Mouse (Mus musculus) telencephalon, adult 2 months (tissue): ENCODE measurements around the gene Ina.
"Not testable (repeated sequence)": the region's sequence is repeated elsewhere in the genome, so short reads cannot be mapped to it uniquely, and the experiment has no call there.

ENCODE experiments used
- DNase-seq: peaks from one replicate; pipeline ENCODE4 v3.0.0-alpha.2; 2011; ENCODE audit warnings: low read depth, low spot score

Ina gene

GRCm38 (mm10) chr19:46984726-46985622 is 29.5 kb upstream of the Ina start:
- no peak for DNase-seq

GRCm38 (mm10) chr19:46987646-46988045 is 26.9 kb upstream of the Ina start:
- no peak for DNase-seq

- DNase-seq: no peak
These were observed 26.0 kb upstream of the Ina start for GRCm38 (mm10) chr19:46988231-46989087.

DNA sequence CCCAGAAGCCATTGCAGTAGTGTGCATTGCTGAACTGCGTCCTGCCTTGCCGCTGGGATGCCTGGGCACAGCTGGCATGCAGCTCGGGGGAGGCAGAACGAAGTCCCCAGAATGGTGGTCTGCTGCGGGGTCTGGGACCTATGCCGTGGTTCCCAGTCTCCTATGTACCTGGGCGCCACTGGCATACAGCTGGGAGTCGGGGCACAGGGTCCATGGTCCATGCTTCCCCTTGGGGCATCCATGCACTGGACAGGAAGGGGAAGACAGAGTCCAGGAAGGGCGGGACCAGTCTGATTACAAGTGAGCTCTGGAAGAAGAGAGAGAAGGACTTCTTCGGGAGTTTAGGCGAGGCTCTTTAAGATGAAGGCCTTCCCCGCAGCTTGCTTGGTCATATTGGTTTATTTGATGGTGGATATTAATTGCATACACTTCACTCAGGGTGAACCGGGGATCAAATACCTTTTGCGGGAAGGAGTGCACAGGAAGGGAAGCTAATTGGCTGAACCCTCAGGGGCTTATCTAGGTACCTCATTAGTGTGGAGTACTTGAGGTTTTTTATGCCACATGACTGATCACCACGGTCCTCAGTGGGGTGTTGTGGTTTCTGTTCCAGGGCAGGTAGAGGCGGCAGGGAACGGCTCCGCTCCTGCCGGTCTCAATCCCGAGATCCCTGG is 24.9 kb upstream of the Ina start:
- DNase-seq: no peak

- DNase-seq: no peak
These were observed 24.4 kb upstream of the Ina start for GRCm38 (mm10) chr19:46990153-46990518.

DNA sequence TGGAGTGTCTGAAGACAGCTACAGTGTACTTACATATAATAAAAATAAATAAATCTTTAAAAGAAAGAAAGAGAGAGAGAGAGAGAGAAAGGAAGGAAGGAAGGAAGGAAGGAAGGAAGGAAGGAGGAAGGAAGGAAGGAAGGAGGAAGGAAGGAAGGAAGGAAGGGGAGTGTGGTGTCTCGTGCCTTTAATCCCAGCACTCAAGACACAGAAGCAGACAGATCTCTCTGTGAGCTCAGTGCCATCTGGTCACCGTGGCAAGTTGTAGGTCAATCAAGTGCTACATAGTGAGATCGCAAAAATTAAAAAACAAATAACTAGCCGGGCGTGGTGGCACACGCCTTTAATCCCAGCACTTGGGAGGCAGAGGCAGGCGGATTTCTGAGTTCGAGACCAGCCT is 23.9 kb upstream of the Ina start:
- DNase-seq: not testable (repeated sequence)

DNA sequence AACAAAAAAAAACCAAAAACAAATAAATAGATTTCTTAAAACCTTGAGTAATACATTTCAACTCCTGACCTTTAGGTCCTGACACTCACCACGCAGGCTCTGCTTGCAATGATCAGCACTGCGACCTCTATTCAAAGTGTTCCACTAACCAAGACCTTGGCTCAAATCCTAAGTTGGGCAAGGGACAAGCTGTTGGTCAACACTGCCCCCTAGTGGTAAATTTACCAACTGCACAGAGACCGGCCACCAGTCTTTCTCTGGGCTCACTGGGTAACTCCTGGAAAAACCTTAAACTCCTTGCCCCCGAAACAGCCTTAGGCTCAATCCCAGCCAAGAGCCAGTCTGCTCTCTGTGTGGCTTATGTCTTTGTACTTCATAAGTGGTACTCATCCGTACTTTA is 23.4 kb upstream of the Ina start:
- DNase-seq: no peak

- DNase-seq: not testable (repeated sequence)
These were observed 22.2 kb upstream of the Ina start for GRCm38 (mm10) chr19:46992329-46992728.

DNA sequence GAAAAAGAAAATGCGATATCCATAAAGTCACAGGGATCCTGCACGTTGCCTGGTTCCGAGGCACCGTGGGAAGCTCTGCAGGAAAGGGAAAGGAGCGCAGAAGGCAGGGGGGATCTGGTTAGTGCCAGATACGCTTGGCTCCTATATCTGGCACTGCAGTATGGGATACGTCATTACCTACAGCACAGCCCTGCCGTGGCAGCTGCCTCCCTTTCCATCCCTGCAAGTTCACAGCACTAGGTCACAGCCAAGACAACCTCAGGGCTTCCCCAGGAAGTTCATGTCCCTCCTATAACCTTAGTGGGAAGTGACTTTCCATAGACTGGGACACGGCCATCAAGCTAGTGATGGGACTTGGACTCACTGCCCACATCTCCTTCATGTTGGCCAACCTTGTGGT is 18.4 kb upstream of the Ina start:
- DNase-seq: no peak

DNA sequence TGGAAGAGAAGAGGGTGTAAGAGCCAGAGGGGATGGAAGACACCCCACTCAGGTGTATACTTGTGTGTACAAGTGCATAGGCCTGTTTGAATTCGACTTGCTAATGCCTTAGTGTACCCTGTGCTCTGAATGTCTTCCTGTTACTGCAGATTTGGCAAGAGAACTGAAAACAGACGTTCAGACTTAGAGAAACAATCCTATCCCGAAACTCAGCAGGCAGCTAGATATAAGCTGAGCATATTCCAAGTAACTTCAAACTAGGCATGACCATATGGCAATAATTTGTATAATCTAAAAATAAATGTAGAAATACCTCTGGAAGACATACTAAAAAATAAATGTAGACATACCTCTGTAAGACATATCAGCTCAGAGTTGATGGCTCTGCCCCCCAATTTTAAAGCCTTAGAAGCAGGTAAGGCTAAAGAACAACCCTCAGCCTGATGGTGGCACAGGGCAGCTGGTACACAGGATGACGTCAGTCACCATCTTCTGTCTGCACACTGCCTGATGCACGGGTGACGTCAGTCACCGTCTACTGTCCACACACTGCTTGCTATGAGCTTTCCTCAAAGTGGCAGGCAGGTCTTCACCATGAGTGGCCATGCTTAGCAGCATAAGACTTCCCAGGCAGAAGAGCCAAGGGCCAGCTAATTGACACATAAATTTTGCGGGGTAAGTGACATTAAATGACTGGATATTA is 16.2 kb upstream of the Ina start:
- DNase-seq: no peak

GRCm38 (mm10) chr19:46998953-46999352 is 15.5 kb upstream of the Ina start:
- no peak for DNase-seq

- DNase-seq: no peak
These were observed 14.7 kb upstream of the Ina start for GRCm38 (mm10) chr19:46999753-47000152.

DNA sequence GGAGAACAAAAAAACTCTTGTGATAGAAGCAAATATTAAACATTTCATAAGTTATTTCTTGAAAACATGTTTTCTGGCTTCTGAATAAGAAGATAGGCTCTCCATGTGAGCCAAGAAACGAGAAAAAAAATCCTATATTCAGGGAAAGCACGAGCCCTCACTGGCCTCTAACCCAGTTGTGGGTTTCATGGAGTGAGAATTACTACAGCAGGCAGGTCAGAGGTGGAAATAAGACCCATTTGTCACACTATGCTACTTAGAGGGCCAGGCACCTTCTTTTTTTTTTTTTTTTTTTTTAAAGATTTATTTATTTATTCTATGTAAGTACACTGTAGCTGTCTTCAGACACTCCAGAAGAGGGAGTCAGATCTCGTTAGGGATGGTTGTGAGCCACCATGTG is 14.1 kb upstream of the Ina start:
- not testable (repeated sequence) for DNase-seq

- DNase-seq: no peak
These were observed 10.6 kb upstream of the Ina start for GRCm38 (mm10) chr19:47003742-47004511.

DNA sequence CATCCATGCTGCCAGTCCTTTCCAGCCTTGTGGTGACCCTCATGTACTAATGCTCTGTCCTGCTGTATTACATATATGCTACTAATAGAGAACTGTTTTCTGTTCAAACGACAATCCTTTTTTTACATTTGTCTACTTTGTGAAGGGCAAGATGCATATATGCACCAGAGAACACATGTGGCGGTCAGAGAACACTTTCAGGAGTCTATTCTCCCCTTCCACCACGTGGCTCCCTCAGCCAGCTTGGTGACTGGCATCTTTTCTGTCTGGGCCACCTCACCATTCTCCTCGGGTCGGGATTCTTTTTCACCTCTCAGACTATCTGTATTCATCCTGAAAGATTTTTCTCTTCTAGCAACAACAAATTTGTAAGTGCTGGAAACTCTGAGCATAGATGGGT is 8.6 kb upstream of the Ina start:
- no peak for DNase-seq

GRCm38 (mm10) chr19:47006321-47006720 is 8.2 kb upstream of the Ina start:
- DNase-seq: no peak

DNA sequence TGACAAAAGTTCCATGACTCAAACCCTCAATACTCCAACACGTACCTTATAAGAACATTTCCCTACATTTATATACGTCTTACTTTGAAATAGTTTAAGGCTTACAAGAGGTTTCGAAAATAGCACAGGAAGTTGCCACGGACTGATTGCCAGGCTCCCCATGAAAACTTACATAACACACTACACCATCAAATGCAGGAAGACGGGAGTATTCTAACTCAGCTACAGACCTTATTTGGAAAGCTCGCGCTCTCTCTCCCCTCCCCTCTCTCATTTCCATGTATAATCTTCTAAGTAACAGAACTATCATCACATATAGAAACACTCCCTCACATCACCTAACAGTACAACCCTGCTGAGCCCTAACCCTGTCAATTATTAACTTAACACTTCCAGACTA is 5.1 kb upstream of the Ina start:
- no peak for DNase-seq

GRCm38 (mm10) chr19:47009943-47010342 is 4.6 kb upstream of the Ina start:
- no peak for DNase-seq

DNA sequence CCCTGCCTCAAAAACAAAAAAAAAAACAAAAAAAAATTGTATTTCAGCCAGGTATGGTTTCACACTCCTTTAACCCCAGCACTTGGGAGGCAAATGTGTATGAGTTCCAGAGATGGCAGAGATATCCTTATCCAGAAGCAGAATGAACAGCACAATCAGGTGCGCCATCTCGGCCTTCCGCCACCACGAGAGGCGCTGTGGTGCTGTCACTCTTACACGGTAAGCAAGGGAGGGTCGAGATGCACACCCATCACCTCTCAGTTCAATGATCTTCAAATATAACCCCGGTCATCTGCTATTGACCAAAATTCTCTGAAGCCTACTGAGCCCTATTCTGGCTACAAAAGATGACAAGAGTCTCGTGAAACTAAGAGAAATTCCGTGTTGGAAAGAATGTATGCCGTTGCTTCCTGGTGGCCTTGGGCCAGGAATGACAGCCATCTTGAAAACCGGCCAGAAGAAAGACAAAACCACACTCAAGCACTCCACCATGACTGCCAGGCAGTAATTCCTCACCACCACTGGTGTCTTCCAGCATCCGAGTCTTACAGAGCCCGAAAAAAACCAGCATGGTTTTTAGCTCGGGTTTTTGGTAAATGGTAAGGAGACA is 1.9 kb upstream of the Ina start:
- DNase-seq: no peak
